Mouse (Mus musculus) mammary gland, adult 2 months (tissue): Measurements from ENCODE around the gene Des. TPM values are rescaled to one million over a fixed set of nuclear protein-coding genes. Genes with fewer than 3 reads are reported as not detected.

Experiments used
- polyA plus RNA-seq: library from polyadenylated mRNA; depleted of rRNA; stranded (reverse); fragments of >200 nt; gene quantifications from 2 replicates; pipeline ENCODE4 v1.2.3, GENCODE M21; 2012; ENCODE audit warnings: low replicate concordance; rRNA removed

Des gene
- 24.9 and 299 TPM in 2 replicates for polyA plus RNA-seq

DNA sequence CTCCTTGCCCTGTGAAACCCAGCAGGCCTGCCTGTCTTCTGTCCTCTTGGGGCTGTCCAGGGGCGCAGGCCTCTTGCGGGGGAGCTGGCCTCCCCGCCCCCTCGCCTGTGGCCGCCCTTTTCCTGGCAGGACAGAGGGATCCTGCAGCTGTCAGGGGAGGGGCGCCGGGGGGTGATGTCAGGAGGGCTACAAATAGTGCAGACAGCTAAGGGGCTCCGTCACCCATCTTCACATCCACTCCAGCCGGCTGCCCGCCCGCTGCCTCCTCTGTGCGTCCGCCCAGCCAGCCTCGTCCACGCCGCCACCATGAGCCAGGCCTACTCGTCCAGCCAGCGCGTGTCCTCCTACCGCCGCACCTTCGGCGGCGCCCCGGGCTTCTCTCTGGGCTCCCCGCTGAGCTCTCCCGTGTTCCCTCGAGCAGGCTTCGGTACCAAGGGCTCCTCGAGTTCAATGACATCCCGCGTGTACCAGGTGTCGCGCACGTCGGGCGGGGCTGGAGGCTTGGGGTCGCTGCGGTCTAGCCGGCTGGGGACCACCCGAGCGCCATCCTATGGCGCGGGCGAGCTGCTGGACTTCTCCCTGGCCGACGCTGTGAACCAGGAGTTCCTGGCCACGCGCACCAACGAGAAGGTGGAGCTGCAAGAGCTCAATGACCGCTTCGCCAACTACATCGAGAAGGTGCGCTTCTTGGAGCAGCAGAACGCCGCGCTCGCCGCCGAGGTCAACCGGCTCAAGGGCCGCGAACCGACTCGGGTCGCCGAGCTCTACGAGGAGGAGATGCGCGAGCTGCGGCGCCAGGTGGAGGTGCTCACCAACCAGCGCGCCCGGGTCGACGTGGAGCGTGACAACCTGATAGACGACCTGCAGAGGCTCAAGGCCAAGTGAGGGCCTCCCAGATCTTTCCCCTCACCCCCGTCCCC is at the start of gene Des:
TSS of gene Des (plus strand) at position 218 of the 920 bp plus-strand sequence.

DNA sequence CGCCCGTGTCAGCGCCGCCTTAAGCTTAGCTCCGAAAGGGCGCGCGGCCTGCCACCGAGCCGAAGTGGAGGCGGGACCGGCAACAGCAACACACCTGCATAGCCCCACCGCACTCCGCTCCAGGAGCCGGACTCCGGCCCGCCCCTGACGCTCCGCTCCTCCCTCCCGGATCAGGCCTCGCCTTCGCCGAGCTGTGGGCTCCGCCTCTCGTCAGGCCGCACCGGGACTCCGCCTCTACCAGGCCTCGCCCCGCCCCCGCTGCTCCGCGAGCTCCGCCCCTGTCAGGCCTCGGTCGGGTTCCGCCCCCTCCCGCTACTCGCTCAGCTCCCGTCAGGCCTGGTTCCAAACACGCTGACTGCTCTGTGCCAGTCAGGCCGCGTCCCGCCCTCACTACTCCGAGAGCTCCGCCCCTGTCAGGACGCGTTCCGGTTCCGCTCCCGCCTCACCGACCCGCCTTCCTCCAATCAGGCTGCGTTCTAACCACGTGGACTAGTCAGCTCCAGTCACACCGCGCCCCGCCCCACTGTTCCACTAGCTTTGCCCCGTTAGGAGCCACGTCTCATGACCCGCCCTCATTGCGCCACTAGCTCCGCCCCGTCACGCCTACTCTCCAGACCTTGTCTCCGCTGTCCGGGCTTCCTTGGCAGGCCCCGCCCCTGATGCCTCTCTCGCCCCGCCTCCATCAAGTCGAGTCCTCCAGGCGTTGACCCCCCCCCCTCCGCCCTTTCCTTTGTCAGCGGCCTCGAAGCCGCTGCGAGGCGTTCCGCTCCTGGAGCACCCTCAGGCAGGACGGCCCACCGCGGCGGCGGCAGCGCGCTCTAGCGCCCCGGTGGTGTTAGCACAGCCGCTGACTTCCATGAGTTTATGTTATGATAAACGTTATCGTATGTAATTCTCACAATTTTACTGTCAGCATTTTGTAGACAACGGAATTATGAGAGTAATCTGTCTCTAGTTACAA is 42.6 kb upstream of the Des start, which contains the start of gene Dnpep:
TSS of gene Dnpep (minus strand) at position 750 of the 961 bp plus-strand sequence.

GRCm38 (mm10) chr1:75374950-75375936 is 15.1 kb downstream of the Des start, which contains the start of gene Speg:
Speg (plus strand) TSS chr1:75375297.

Other genes with a start within 250 kb of the Des start
- 2.6 and 5.6 TPM in 2 replicates for gene Nhej1, start 235.1 kb upstream of the Des start, polyA plus RNA-seq
- gene Slc23a3, start 226.4 kb upstream of the Des start, polyA plus RNA-seq: 0.76 and 0.80 TPM in 2 replicates
- 66.5 and 70.1 TPM in 2 replicates for gene Cnppd1, start 217.6 kb upstream of the Des start, polyA plus RNA-seq
- gene Retreg2, start 217.6 kb upstream of the Des start, polyA plus RNA-seq: 139 and 161 TPM in 2 replicates
- gene Zfand2b, start 191.7 kb upstream of the Des start, polyA plus RNA-seq: 73.7 and 75.2 TPM in 2 replicates
- 19.2 and 31.3 TPM in 2 replicates for gene Abcb6, start 179.9 kb upstream of the Des start, polyA plus RNA-seq
- gene Ankzf1, start 168.2 kb upstream of the Des start, polyA plus RNA-seq: 13.9 and 17.8 TPM in 2 replicates
- gene Atg9a, start 168.1 kb upstream of the Des start, polyA plus RNA-seq: 70.2 and 110 TPM in 2 replicates
- 9.4 and 18.5 TPM in 2 replicates for gene Glb1l, start 149.5 kb upstream of the Des start, polyA plus RNA-seq
- gene Stk16, start 149.5 kb upstream of the Des start, polyA plus RNA-seq: 187 and 188 TPM in 2 replicates
- gene Tuba4a, start 140.5 kb upstream of the Des start, polyA plus RNA-seq: 75.9 and 184 TPM in 2 replicates
- gene A630095N17Rik, start 128.2 kb upstream of the Des start, polyA plus RNA-seq: not detected in 2 replicates
- 50.7 and 52.0 TPM in 2 replicates for gene Dnajb2, start 123.9 kb upstream of the Des start, polyA plus RNA-seq
- gene Ptprn, start 95.8 kb upstream of the Des start, polyA plus RNA-seq: 0.11 and 0.19 TPM in 2 replicates
- not detected in 2 replicates for gene Resp18, start 81.9 kb upstream of the Des start, polyA plus RNA-seq
- 167 and 178 TPM in 2 replicates for gene Dnpep, start 42.3 kb upstream of the Des start, polyA plus RNA-seq
- 28.4 and 38.3 TPM in 2 replicates for gene Speg, start 15.0 kb downstream of the Des start, polyA plus RNA-seq
- 137 and 159 TPM in 2 replicates for gene Gmppa, start 75.6 kb downstream of the Des start, polyA plus RNA-seq
- 0.08 TPM in 1 of 2 replicates, not detected in the other for gene Asic4, start 90.1 kb downstream of the Des start, polyA plus RNA-seq
- 66.9 and 145 TPM in 2 replicates for gene Chpf, start 119.0 kb downstream of the Des start, polyA plus RNA-seq
- 2.6 and 4.9 TPM in 2 replicates for gene Tmem198, start 119.2 kb downstream of the Des start, polyA plus RNA-seq
- 26.9 and 31.8 TPM in 2 replicates for gene Obsl1, start 146.1 kb downstream of the Des start, polyA plus RNA-seq
- 10.1 and 17.2 TPM in 2 replicates for gene Inha, start 146.7 kb downstream of the Des start, polyA plus RNA-seq
- gene Stk11ip, start 161.2 kb downstream of the Des start, polyA plus RNA-seq: 38.0 and 64.2 TPM in 2 replicates
- gene Slc4a3, start 185.9 kb downstream of the Des start, polyA plus RNA-seq: 22.8 and 23.7 TPM in 2 replicates